In genomic region chr6:87028881-87029280, GRCm38 (mm10) we compare ENCODE assay signal across 26 mouse cellular contexts. TPM values are rescaled to one million over a fixed set of nuclear protein-coding genes. Genes with fewer than 3 reads are reported as not detected.
A peak's percentile ranks its signal among the peaks of the same experiment; 100 is the strongest.
DNase-seq lines count a peak whose midpoint lies in the region; ATAC-seq lines count a peak whose summit lies in the region.
"Had no signal": no experiment of that assay in that cellular context is flagged by ENCODE, and none has a peak within 500 bp of the region (broad histone marks: within the 10 kb centered on the region; RNA-seq: fewer than 3 reads in every experiment).

No protein-coding gene starts in this region.

- H3K36me3 ChIP-seq in kidney, embryonic 14.5 days (ENCODE audit: control insufficient read depth, insufficient read depth, low read length), result peaks cover 34% of the 10 kb centered on the region

- H3K9ac ChIP-seq in kidney, embryonic 14.5 days (ENCODE audit: low read depth, low read length), result no peak overlapping the region
- H3K9ac ChIP-seq: embryonic facial prominence, embryonic 13.5 days; forebrain, embryonic 12.5 days; midbrain, embryonic 12.5 days; neural tube, embryonic 15.5 days had no signal

- no peak overlapping the region for H3K4me2 ChIP-seq in kidney, embryonic 14.5 days (replicated peaks; ENCODE audit: low read depth, low read length)
- H3K4me2 ChIP-seq: embryonic facial prominence, embryonic 13.5 days; forebrain, embryonic 12.5 days; midbrain, embryonic 12.5 days; neural tube, embryonic 15.5 days had no signal

- H3K4me3 ChIP-seq in kidney, embryonic 14.5 days (ENCODE audit: low read length), result no peak overlapping the region
- H3K4me3 ChIP-seq: embryonic facial prominence, embryonic 13.5 days; erythroblast, embryonic 14.5 days; forebrain, embryonic 12.5 days; heart, adult 2 months; layer of hippocampus, adult 2 months; midbrain, embryonic 12.5 days; neural tube, embryonic 15.5 days had no signal

- no peaks in the 10 kb centered on the region for H3K9me3 ChIP-seq in kidney, embryonic 14.5 days (ENCODE audit: control insufficient read depth, low read length)
- H3K9me3 ChIP-seq: embryonic facial prominence, embryonic 13.5 days; forebrain, embryonic 12.5 days; G1E; midbrain, embryonic 12.5 days; neural tube, embryonic 15.5 days had no signal

- peak; percentile 21; the same call in 1 of the 2 replicates for ATAC-seq in megakaryocyte progenitor cell, adult 5-6 weeks (replicated peaks; ENCODE audit: poor library complexity)
- no peak for ATAC-seq in kidney, embryonic 14.5 days (ENCODE audit: low FRiP score, low TSS enrichment)
- ATAC-seq: hindbrain, embryonic 16.5 days had no signal

- H3K27ac ChIP-seq in kidney, embryonic 14.5 days (ENCODE audit: low read depth, low read length), result no peak overlapping the region
- H3K27ac ChIP-seq: embryonic facial prominence, embryonic 13.5 days; forebrain, embryonic 12.5 days; heart, adult 2 months; layer of hippocampus, adult 2 months; midbrain, embryonic 12.5 days; neural tube, embryonic 15.5 days had no signal

- intact Hi-C loops in heart, postnatal 25 days (cut with DNase I), result no loop called here

- H3K4me1 ChIP-seq in kidney, embryonic 14.5 days (ENCODE audit: control insufficient read depth, insufficient read depth, low read length), result no peaks in the 10 kb centered on the region
- H3K4me1 ChIP-seq: embryonic facial prominence, embryonic 13.5 days; forebrain, embryonic 12.5 days; midbrain, embryonic 12.5 days; neural tube, embryonic 15.5 days had no signal

- H3K27me3 ChIP-seq in kidney, embryonic 14.5 days (ENCODE audit: control insufficient read depth, insufficient read depth, low read length), result no peaks in the 10 kb centered on the region
- H3K27me3 ChIP-seq: CH12.LX; embryonic facial prominence, embryonic 13.5 days; forebrain, embryonic 12.5 days; midbrain, embryonic 12.5 days; neural tube, embryonic 15.5 days had no signal

- peak; percentile 77 for DNase-seq in heart, adult 11 months
- DNase-seq in heart, postnatal 4 days, result no peak
- peak; percentile 19 for DNase-seq in MN1 (ENCODE audit: low spot score)
- DNase-seq in adrenal gland, postnatal 10 days, result peak; percentile 28
- DNase-seq in heart, postnatal 25 days (ENCODE audit: low spot score), result no peak
- DNase-seq: cerebellum, adult 11-12 months; cerebellum, postnatal 25 days; embryo, embryonic 11 days; gastrocnemius, postnatal 25 days; heart, adult 2 months; heart, postnatal 36 days; kidney, adult 2 months; kidney, postnatal 14 days; lung, postnatal 10 days; thymus, adult 2 months had no signal

RNA-seq across cellular contexts. Expression of gene Gfpt1, which starts 13.8 kb away (rescaled TPM):
- total RNA-seq in heart, postnatal 4 days (2021), result 10 to 100 TPM; 21.6 to 22.9 TPM
- 10 to 100 TPM; 35.1 to 35.7 TPM for total RNA-seq in adrenal gland, postnatal 10 days (2021)
- total RNA-seq in megakaryocyte progenitor cell, adult 5-6 weeks (2015), result 22.2 and 26.3 TPM in 2 replicates
- 15.0 and 21.9 TPM in 2 replicates for total RNA-seq in megakaryocyte progenitor cell, adult 5-6 weeks (2017)
- polyA plus RNA-seq in kidney, embryonic 14.5 days (2014; fragmentation: Nextera tagmentation; extraction: Ambion mirVana), result 16.8 and 22.3 TPM in 2 replicates
- 10 to 100 TPM; 14.8 to 17.7 TPM for total RNA-seq in heart, postnatal 25 days (2021)

RNA-seq across cellular contexts. Expression of gene Nfu1, which starts 19.8 kb away (rescaled TPM):
- total RNA-seq in heart, postnatal 4 days (2021), result 10 to 100 TPM; 73.1 to 79.3 TPM
- 100 to 1,000 TPM in 1 of 2 experiments, 10 to 100 TPM in 1; 88.7 to 100 TPM for total RNA-seq in adrenal gland, postnatal 10 days (2021)
- 104 and 108 TPM in 2 replicates for total RNA-seq in megakaryocyte progenitor cell, adult 5-6 weeks (2015)
- 76.0 and 86.0 TPM in 2 replicates for total RNA-seq in megakaryocyte progenitor cell, adult 5-6 weeks (2017)
- 102 and 119 TPM in 2 replicates for polyA plus RNA-seq in kidney, embryonic 14.5 days (2014; fragmentation: Nextera tagmentation; extraction: Ambion mirVana)
- total RNA-seq in heart, postnatal 25 days (2021), result 10 to 100 TPM; 68.6 to 72.6 TPM

Comparison
In these comparisons a context has a peak if more than half of its experiments do, and no peak if none do; other contexts are left out.
1. DNase-seq: peak in heart, adult 11 months (single experiment), MN1 (single experiment) and adrenal gland, postnatal 10 days (single experiment); none in heart, postnatal 4 days (single experiment) and heart, postnatal 25 days (single experiment).